Mouse (Mus musculus): ENCODE results near the gene Spryd3. TPM values are rescaled to one million over a fixed set of nuclear protein-coding genes. Genes with fewer than 3 reads are reported as not detected.

The Spryd3 gene
- total and polyA plus RNA-seq, 2 experiments from 2014 or later = 16.0 to 22.8 TPM

- 63% methylated on average over 5 of the region's 5 CpGs for WGBS
- H3K9ac ChIP-seq (replicated peaks; ENCODE audit: low read depth, low read length) = no peak overlapping the region
- DNase-seq (ENCODE audit: low spot score) (no peak), ATAC-seq (ENCODE audit: insufficient read depth, low read depth) (no peak)
- no peaks in the 10 kb centered on the region for H3K9me3 ChIP-seq (replicated peaks; ENCODE audit: control insufficient read depth, low read length)
- no peak overlapping the region for H3K4me3 ChIP-seq (ENCODE audit: low read depth, low read length)
- no peak overlapping the region for H3K4me2 ChIP-seq (ENCODE audit: low read depth, low read length)
- TF ChIP-seq CTCF (IDR thresholded peaks at IDR 0.05; ENCODE audit: low read depth) (no peak), EP300 (IDR thresholded peaks at IDR 0.05; ENCODE audit: low read depth) (no peak)
- peaks cover 25% of the 10 kb centered on the region for H3K27me3 ChIP-seq (ENCODE audit: control insufficient read depth, insufficient read depth, low read length)
- H3K4me1 ChIP-seq (ENCODE audit: control insufficient read depth, insufficient read depth) = peaks cover 4% of the 10 kb centered on the region; the same call in 1 of the 2 replicates
- no peak overlapping the region for H3K27ac ChIP-seq (ENCODE audit: low read depth)
- no peaks in the 10 kb centered on the region for H3K36me3 ChIP-seq (replicated peaks; ENCODE audit: control insufficient read depth, insufficient read depth, low read length)
Observed at GRCm38 (mm10) chr15:102146089-102146488, 10.1 kb upstream of the Spryd3 start.

GRCm38 (mm10) chr15:102145330-102145729 is 9.3 kb upstream of the Spryd3 start:
- Histone ChIP-seq H3K36me3 (replicated peaks; ENCODE audit: control insufficient read depth, insufficient read depth, low read length) (no peaks in the 10 kb centered on the region), H3K9me3 (replicated peaks; ENCODE audit: control insufficient read depth, low read length) (no peaks in the 10 kb centered on the region), H3K4me1 (ENCODE audit: control insufficient read depth, insufficient read depth) (peaks cover 4% of the 10 kb centered on the region; the same call in 1 of the 2 replicates), H3K4me3 (ENCODE audit: low read depth, low read length) (no peak overlapping the region), H3K27me3 (ENCODE audit: control insufficient read depth, insufficient read depth, low read length) (peaks cover 25% of the 10 kb centered on the region), H3K4me2 (ENCODE audit: low read depth, low read length) (no peak overlapping the region), H3K9ac (replicated peaks; ENCODE audit: low read depth, low read length) (no peak overlapping the region; the same call in 1 of the 2 replicates), H3K27ac (ENCODE audit: low read depth) (no peak overlapping the region)
- TF ChIP-seq CTCF (IDR thresholded peaks at IDR 0.05; ENCODE audit: low read depth) (no peak), EP300 (IDR thresholded peaks at IDR 0.05; ENCODE audit: low read depth) (no peak)
- DNase-seq (ENCODE audit: low spot score) = no peak
- 75% methylated on average over 10 of the region's 10 CpGs for WGBS
- ATAC-seq (ENCODE audit: insufficient read depth, low read depth) = no peak

- Histone ChIP-seq H3K4me3 (ENCODE audit: low read depth, low read length) (peak overlapping the region; percentile 22), H3K9me3 (replicated peaks; ENCODE audit: control insufficient read depth, low read length) (no peaks in the 10 kb centered on the region), H3K9ac (replicated peaks; ENCODE audit: low read depth, low read length) (no peak overlapping the region), H3K4me1 (ENCODE audit: control insufficient read depth, insufficient read depth) (peaks cover 4% of the 10 kb centered on the region; the same call in 1 of the 2 replicates), H3K27me3 (ENCODE audit: control insufficient read depth, insufficient read depth, low read length) (peaks cover 25% of the 10 kb centered on the region), H3K36me3 (replicated peaks; ENCODE audit: control insufficient read depth, insufficient read depth, low read length) (no peaks in the 10 kb centered on the region), H3K4me2 (ENCODE audit: low read depth, low read length) (peak overlapping the region; percentile 27), H3K27ac (ENCODE audit: low read depth) (no peak overlapping the region)
- ATAC-seq (ENCODE audit: insufficient read depth, low read depth) = no peak
- no peak for DNase-seq (ENCODE audit: low spot score)
- TF ChIP-seq CTCF (IDR thresholded peaks at IDR 0.05; ENCODE audit: low read depth) (no peak), EP300 (IDR thresholded peaks at IDR 0.05; ENCODE audit: low read depth) (no peak)
- WGBS = 18% methylated on average over 19 of the region's 19 CpGs
Observed at GRCm38 (mm10) chr15:102144726-102145125, 8.7 kb upstream of the Spryd3 start.

- peaks cover 4% of the 10 kb centered on the region; the same call in 1 of the 2 replicates for H3K4me1 ChIP-seq (ENCODE audit: control insufficient read depth, insufficient read depth)
- 17% methylated on average over 22 of the region's 22 CpGs for WGBS
- 0 out of 2 replicates have a peak within 1 kb of the TSS, but pooled peaks have one; percentile 0 for H3K27ac ChIP-seq (ENCODE audit: low read depth)
- H3K9me3 ChIP-seq (replicated peaks; ENCODE audit: control insufficient read depth, low read length) = no peaks in the 10 kb centered on the region
- H3K9ac ChIP-seq (replicated peaks; ENCODE audit: low read depth, low read length) = no peak within 1 kb of the TSS; the same call in 1 of the 2 replicates
- DNase-seq (ENCODE audit: low spot score) (no peak), ATAC-seq (ENCODE audit: insufficient read depth, low read depth) (no peak)
- H3K36me3 ChIP-seq (replicated peaks; ENCODE audit: control insufficient read depth, insufficient read depth, low read length) = no peaks in the 10 kb centered on the region
- H3K27me3 ChIP-seq (ENCODE audit: control insufficient read depth, insufficient read depth, low read length) = peaks cover 25% of the 10 kb centered on the region
- peak within 1 kb of the TSS; percentile 27 for H3K4me2 ChIP-seq (ENCODE audit: low read depth, low read length)
- TF ChIP-seq CTCF (IDR thresholded peaks at IDR 0.05; ENCODE audit: low read depth) (no peak), EP300 (IDR thresholded peaks at IDR 0.05; ENCODE audit: low read depth) (no peak)
- peak within 1 kb of the TSS; percentile 22 for H3K4me3 ChIP-seq (ENCODE audit: low read depth, low read length)
Observed at GRCm38 (mm10) chr15:102144274-102144711, 8.3 kb upstream of the Spryd3 start, which contains the start of gene Igfbp6. Igfbp6 (plus strand) TSS chr15:102144362.

- ATAC-seq (ENCODE audit: insufficient read depth, low read depth) = no peak
- peak; percentile 54 for DNase-seq (ENCODE audit: low spot score)
- H3K27ac ChIP-seq (ENCODE audit: low read depth) = 0 out of 2 replicates have a peak overlapping the region, but pooled peaks have one; percentile 0
- peaks cover 4% of the 10 kb centered on the region; the same call in 1 of the 2 replicates for H3K4me1 ChIP-seq (ENCODE audit: control insufficient read depth, insufficient read depth)
- no peak overlapping the region for H3K4me3 ChIP-seq (ENCODE audit: low read depth, low read length)
- WGBS = 54% methylated on average over 23 of the region's 23 CpGs
- no peak overlapping the region for H3K4me2 ChIP-seq (ENCODE audit: low read depth, low read length)
- H3K27me3 ChIP-seq (ENCODE audit: control insufficient read depth, insufficient read depth, low read length) = peaks cover 25% of the 10 kb centered on the region
- no peak overlapping the region for H3K9ac ChIP-seq (replicated peaks; ENCODE audit: low read depth, low read length)
- H3K9me3 ChIP-seq (replicated peaks; ENCODE audit: control insufficient read depth, low read length) = no peaks in the 10 kb centered on the region
- TF ChIP-seq CTCF (IDR thresholded peaks at IDR 0.05; ENCODE audit: low read depth) = no peak
- no peak for TF ChIP-seq EP300 (IDR thresholded peaks at IDR 0.05; ENCODE audit: low read depth)
- no peaks in the 10 kb centered on the region for H3K36me3 ChIP-seq (replicated peaks; ENCODE audit: control insufficient read depth, insufficient read depth, low read length)
Observed at GRCm38 (mm10) chr15:102142914-102143912, 7.2 kb upstream of the Spryd3 start.

All from heart, postnatal 0 days (tissue).